8 mouse cellular contexts compared by ENCODE assay signal in the genomic region with DNA sequence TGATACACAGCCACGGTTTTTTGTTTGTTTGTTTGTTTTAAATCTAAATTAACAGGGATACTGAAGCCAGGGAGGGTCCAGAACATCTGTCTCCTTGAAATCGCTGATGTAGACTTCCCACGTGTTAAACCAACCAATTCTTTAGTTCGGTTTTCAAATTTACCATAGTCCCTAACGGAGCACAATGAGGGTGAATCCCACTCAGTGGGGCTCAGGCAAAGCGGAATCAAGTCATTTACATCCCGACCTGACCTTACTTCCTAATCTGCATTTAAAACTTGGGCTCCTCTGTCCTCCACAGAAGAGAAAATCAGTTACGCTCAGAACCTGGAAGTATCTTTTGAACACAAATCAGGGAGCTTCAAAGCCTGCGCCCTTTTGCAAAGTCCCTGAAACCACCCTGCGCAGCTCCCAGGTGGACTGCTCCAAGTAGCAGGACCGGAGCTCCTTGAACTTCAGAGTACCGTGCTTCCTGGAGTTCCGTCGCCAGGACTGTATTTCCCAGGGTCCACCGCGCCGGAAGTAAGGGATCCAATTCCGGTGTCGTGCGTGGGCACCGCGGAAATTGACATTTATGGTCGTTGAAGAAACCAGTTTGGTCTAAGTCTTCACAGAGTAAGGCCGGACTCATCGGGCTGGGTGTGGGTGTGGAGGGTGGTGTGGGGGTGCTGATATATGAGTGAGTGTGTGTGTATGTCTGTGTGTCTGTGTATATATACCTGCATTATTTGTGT. TPM values are rescaled to one million over a fixed set of nuclear protein-coding genes. Genes with fewer than 3 reads are reported as not detected.
DNase-seq lines count a peak whose midpoint lies in the region; ATAC-seq and TF ChIP-seq lines count a peak whose summit lies in the region.

No protein-coding gene starts in this region.

- peak overlapping the region; percentile 52 for H3K27ac ChIP-seq in hindbrain, postnatal 0 days
- peak overlapping the region; percentile 73 for H3K27ac ChIP-seq in left cerebral cortex, adult 2 months

- no peak for TF ChIP-seq CTCF in hindbrain, postnatal 0 days (IDR thresholded peaks at IDR 0.05; ENCODE audit: low read depth)
- no peak for TF ChIP-seq CTCF in left cerebral cortex, adult 2 months (IDR thresholded peaks at IDR 0.05)

- peaks cover 4% of the 10 kb centered on the region; the same call in 1 of the 2 replicates for H3K36me3 ChIP-seq in hindbrain, postnatal 0 days (ENCODE audit: insufficient read depth, low read length)

- intact Hi-C loops in left cerebral cortex, adult 2 months (cut with DNase I), result loop anchor here (1.0 to 5.0 kb wide), 3 partner anchors 34 to 117 kb away; a partner anchor contains a TSS

- H3K4me2 ChIP-seq in hindbrain, postnatal 0 days (ENCODE audit: low read depth, low read length), result peak overlapping the region; percentile 94

- peak; percentile 72 for DNase-seq in WW6 (ENCODE audit: low read depth, low spot score)
- DNase-seq in cerebellum, postnatal 4 days (ENCODE audit: low spot score in 2 of 2), result peak; percentile 51 to 63
- DNase-seq in gastrocnemius, adult 18-20 months (ENCODE audit: low spot score), result peak; percentile 80
- DNase-seq in hindbrain, postnatal 0 days (ENCODE audit: low spot score), result peak; percentile 89
- peak; percentile 86 to 87 for DNase-seq in left cerebral cortex, adult 2 months (ENCODE audit: extremely low spot score in 1 of 2, low spot score in 2 of 2)
- DNase-seq in right cerebral cortex, adult 2 months (ENCODE audit: low spot score in 2 of 2), result peak; percentile 91 to 93
- peak; percentile 83 for DNase-seq in urinary bladder, postnatal 14 days (ENCODE audit: low spot score)

- peak overlapping the region; percentile 59 for H3K9ac ChIP-seq in hindbrain, postnatal 0 days (replicated peaks; ENCODE audit: low read length)

- under 1% methylated on average over 25 of the region's 25 CpGs for WGBS in hindbrain, postnatal 0 days

- H3K4me1 ChIP-seq in hindbrain, postnatal 0 days (ENCODE audit: insufficient read depth, low read length), result peaks cover 5% of the 10 kb centered on the region; the same call in 1 of the 2 replicates

- H3K4me3 ChIP-seq in hindbrain, postnatal 0 days (ENCODE audit: low read length), result peak overlapping the region; percentile 66
- peak overlapping the region; percentile 68 for H3K4me3 ChIP-seq in left cerebral cortex, adult 2 months

- peak; percentile 96 for ATAC-seq in hindbrain, postnatal 0 days
- ATAC-seq in megakaryocyte, adult 5-6 weeks (ENCODE audit: poor library complexity, severe bottlenecking), result peak; percentile 95

- no peaks in the 10 kb centered on the region for H3K27me3 ChIP-seq in hindbrain, postnatal 0 days (ENCODE audit: insufficient read depth, low read length)

- no peaks in the 10 kb centered on the region for H3K9me3 ChIP-seq in hindbrain, postnatal 0 days (ENCODE audit: low read length)

RNA-seq across cellular contexts. Expression of a gene that starts 2.5 kb away (rescaled TPM):
- total RNA-seq in gastrocnemius, adult 18-20 months (2021), result 1 to 10 TPM; 3.3 to 4.1 TPM
- 4.5 and 4.7 TPM in 2 replicates for total RNA-seq in hindbrain, postnatal 0 days (2014; rRNA removed)
- 1.1 TPM in 2 replicates for polyA plus RNA-seq in hindbrain, postnatal 0 days (2015; fragmentation: Nextera tagmentation; extraction: Ambion mirVana)
- total RNA-seq in left cerebral cortex, adult 2 months (2021), result 1 to 10 TPM; 9.1 to 9.3 TPM
- total RNA-seq in megakaryocyte, adult 5-6 weeks (2015), result 5.9 and 6.2 TPM in 2 replicates
- total RNA-seq in megakaryocyte, adult 5-6 weeks (2017), result 5.0 and 5.4 TPM in 2 replicates

RNA-seq across cellular contexts. Expression of a gene that starts 33.9 kb away (rescaled TPM):
- total RNA-seq in gastrocnemius, adult 18-20 months (2021), result 1 to 10 TPM; 2.2 to 2.9 TPM
- 3.7 and 6.7 TPM in 2 replicates for total RNA-seq in hindbrain, postnatal 0 days (2014; rRNA removed)
- 4.1 and 5.1 TPM in 2 replicates for polyA plus RNA-seq in hindbrain, postnatal 0 days (2015; fragmentation: Nextera tagmentation; extraction: Ambion mirVana)
- total RNA-seq in left cerebral cortex, adult 2 months (2021), result 1 to 10 TPM; 4.1 to 5.0 TPM
- total RNA-seq in megakaryocyte, adult 5-6 weeks (2015), result 2.3 and 3.7 TPM in 2 replicates
- total RNA-seq in megakaryocyte, adult 5-6 weeks (2017), result 2.3 and 3.7 TPM in 2 replicates

RNA-seq across cellular contexts. Expression of a gene that starts 52.9 kb away (rescaled TPM):
- total RNA-seq in gastrocnemius, adult 18-20 months (2021), result 1 to 10 TPM; 1.4 to 2.2 TPM
- total RNA-seq in hindbrain, postnatal 0 days (2014; rRNA removed), result 1.5 and 2.1 TPM in 2 replicates
- polyA plus RNA-seq in hindbrain, postnatal 0 days (2015; fragmentation: Nextera tagmentation; extraction: Ambion mirVana), result 0.39 and 0.90 TPM in 2 replicates
- total RNA-seq in left cerebral cortex, adult 2 months (2021), result 1 to 10 TPM; 1.7 to 2.2 TPM
- 5.4 and 5.8 TPM in 2 replicates for total RNA-seq in megakaryocyte, adult 5-6 weeks (2015)
- total RNA-seq in megakaryocyte, adult 5-6 weeks (2017), result 9.0 and 10.0 TPM in 2 replicates

Comparison
In these comparisons a context has a peak if more than half of its experiments do, and no peak if none do; other contexts are left out.
1. Peak in every context shown above with its lines: DNase-seq, ATAC-seq, H3K4me3 ChIP-seq and H3K27ac ChIP-seq.